Mouse (Mus musculus) lung, postnatal 0 days (tissue): ENCODE data around the gene Cyb5rl.

Experiments used
- CTCF ChIP-seq: IDR thresholded peaks from 2 replicates; pipeline ENCODE4 v1.5.1; 2016; ENCODE audit warnings: antibody characterized with exemption, mild to moderate bottlenecking
- EP300 ChIP-seq: IDR thresholded peaks from 2 replicates; pipeline ENCODE4 v1.6.1; 2016; ENCODE audit warnings: antibody characterized with exemption, mild to moderate bottlenecking, control low read depth

- TF ChIP-seq CTCF (no peak), EP300 (no peak)
These were observed 68.9 kb downstream of the Cyb5rl start for GRCm38 (mm10) chr4:107135663-107136062.
